Mouse (Mus musculus) brain, embryonic 14.5 days (tissue): Measurements from ENCODE around the gene Map3k14.

Source experiments
- CTCF ChIP-seq: fragments of 200-500 bp; IDR thresholded peaks from 2 replicates; pipeline ENCODE4 v1.5.1; 2012; ENCODE audit warnings: inconsistent platforms, mild to moderate bottlenecking, moderate library complexity, borderline replicate concordance; ENCODE audit not compliant: insufficient read depth, insufficient read length; ENCODE audit errors: extremely low read depth
- POLR2A ChIP-seq: fragments of 200-500 bp; IDR thresholded peaks from 2 replicates; pipeline ENCODE4 v1.6.1; 2012; ENCODE audit warnings: mild to moderate bottlenecking, inconsistent platforms, borderline replicate concordance; ENCODE audit not compliant: poor library complexity, insufficient read depth, insufficient read length, severe bottlenecking; ENCODE audit errors: extremely low read depth

DNA sequence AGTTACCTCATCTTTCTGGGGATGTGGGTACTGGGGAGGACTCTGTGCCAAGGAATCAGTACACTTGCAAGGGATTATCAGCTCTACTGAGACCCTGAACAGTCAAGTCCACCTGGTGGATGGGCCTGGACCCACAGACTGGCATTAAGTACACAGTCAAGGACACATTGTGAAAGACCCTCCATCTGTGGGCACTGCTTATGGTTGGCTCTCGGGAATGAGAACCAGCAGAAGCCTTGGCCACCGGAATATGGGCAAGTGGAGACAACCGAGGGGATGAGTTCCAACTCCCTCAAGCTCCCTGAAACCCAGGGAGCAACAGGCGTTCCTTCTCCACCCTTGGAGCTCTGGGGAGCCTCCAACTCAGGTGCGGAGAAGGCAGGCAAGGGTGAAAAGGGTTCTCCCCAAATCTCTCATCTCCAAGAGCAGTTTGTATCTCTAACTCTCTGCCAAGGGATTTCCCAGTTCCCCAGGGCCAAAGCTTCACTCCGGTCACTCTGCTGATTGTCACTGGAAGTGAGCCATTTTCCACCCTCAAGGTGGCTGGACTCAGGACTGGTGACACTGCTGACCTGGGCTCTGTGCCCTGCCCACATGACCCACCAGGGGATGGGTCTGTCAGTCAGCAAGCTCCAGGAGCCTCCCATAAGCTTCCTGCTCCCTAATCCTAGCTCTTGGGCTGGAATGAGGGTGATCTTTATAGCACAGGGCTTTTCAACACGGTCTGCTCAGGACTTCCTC is 5.4 kb downstream of the Map3k14 start:
- TF ChIP-seq POLR2A (no peak), CTCF (no peak)
